Mouse (Mus musculus) neural tube, embryonic 12.5 days (tissue): Measurements from ENCODE around the gene Adam30. TPM values are rescaled to one million over a fixed set of nuclear protein-coding genes. Genes with fewer than 3 reads are reported as not detected.
"Not testable (repeated sequence)": the region's sequence is repeated elsewhere in the genome, so short reads cannot be mapped to it uniquely, and the experiment has no call there.

Source experiments
- ATAC-seq: fragments of 200-750 bp; cut with Nextera tagmentation; 2 replicates; pipeline ENCODE4 v1.8.0; 2017; ENCODE audit warnings: low read depth, mild to moderate bottlenecking, moderate TSS enrichment, moderate library complexity; ENCODE audit not compliant: low FRiP score
- H3K27ac ChIP-seq: fragments of 300-500 bp; sonication (generic); 2 replicates; pipeline ENCODE4 v1.5.1; 2016
- H3K27me3 ChIP-seq: fragments of 300-500 bp; sonication (generic); replicated peaks from 2 replicates; pipeline ENCODE4 v1.6.1; 2016; ENCODE audit warnings: mild to moderate bottlenecking
- H3K36me3 ChIP-seq: fragments of 300-500 bp; sonication (generic); 2 replicates; pipeline ENCODE4 v1.6.1; 2016; ENCODE audit warnings: mild to moderate bottlenecking
- H3K4me1 ChIP-seq: fragments of 300-500 bp; sonication (generic); 2 replicates; pipeline ENCODE4 v1.6.1; 2016
- H3K4me2 ChIP-seq: fragments of 300-500 bp; sonication (generic); replicated peaks from 2 replicates; pipeline ENCODE4 v1.6.1; 2016; ENCODE audit warnings: mild to moderate bottlenecking
- H3K4me3 ChIP-seq: fragments of 300-500 bp; sonication (generic); 2 replicates; pipeline ENCODE4 v1.5.1; 2016
- H3K9ac ChIP-seq: fragments of 300-500 bp; sonication (generic); 2 replicates; pipeline ENCODE4 v1.6.1; 2016; ENCODE audit warnings: mild to moderate bottlenecking
- H3K9me3 ChIP-seq: fragments of 300-500 bp; sonication (generic); 2 replicates; pipeline ENCODE4 v1.6.1; 2016; ENCODE audit warnings: mild to moderate bottlenecking
- WGBS: fragments of 180-500 bp; shearing (Covaris S2); methylation state at CpG from one replicate; pipeline ENCODE4 v1.1.7; 2016; 5-methylcytosine and 5-hydroxymethylcytosine counted together
- polyA plus RNA-seq: library from polyadenylated mRNA; unstranded; fragments of >200 nt; fragmentation: Nextera tagmentation; extraction: Ambion mirVana; gene quantifications from 2 replicates; pipeline ENCODE4 v1.2.1, GENCODE M21; 2016

Adam30 gene
- polyA plus RNA-seq = not detected in 2 replicates

- no peak for ATAC-seq
- Histone ChIP-seq H3K36me3 (no peaks in the 10 kb centered on the region), H3K9me3 (no peaks in the 10 kb centered on the region), H3K4me2 (no peak within 1 kb of the TSS), H3K27ac (no peak within 1 kb of the TSS), H3K9ac (no peak within 1 kb of the TSS), H3K27me3 (no peaks in the 10 kb centered on the region), H3K4me3 (no peak within 1 kb of the TSS), H3K4me1 (no peaks in the 10 kb centered on the region)
- 86% methylated on average over 17 of the region's 17 CpGs for WGBS
Measured at GRCm38 (mm10) chr3:98160330-98160729, at the start of gene Adam30. Adam30 (plus strand) TSS chr3:98160630.

DNA sequence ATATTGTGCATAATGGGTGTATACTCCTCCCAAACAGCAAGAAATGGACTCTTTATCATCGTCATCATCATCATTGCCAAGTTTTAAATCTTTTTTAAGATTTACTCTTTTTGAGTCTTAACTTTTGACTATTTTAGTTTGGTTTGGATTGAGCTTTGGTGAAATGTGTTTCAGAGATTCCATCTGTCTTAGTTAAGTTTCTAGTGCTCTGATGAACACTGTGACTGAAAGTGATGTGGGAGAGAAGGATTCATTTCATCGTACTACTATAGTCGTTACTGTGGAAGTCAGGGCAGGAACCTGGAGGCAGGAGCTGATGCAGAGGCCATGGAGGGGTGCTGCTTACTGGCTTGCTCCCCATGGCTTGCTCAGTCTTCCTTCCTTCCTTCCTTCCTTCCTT, 42.2 kb upstream of the Adam30 start:
- Histone ChIP-seq H3K36me3 (peaks cover 31% of the 10 kb centered on the region), H3K4me1 (peaks cover 4% of the 10 kb centered on the region; the same call in 1 of the 2 replicates), H3K9ac (no peak overlapping the region), H3K4me3 (no peak overlapping the region), H3K27me3 (no peaks in the 10 kb centered on the region), H3K9me3 (no peaks in the 10 kb centered on the region), H3K27ac (no peak overlapping the region), H3K4me2 (no peak overlapping the region)
- WGBS = 97% methylated on average over 3 of the region's 3 CpGs
- no peak for ATAC-seq

- Histone ChIP-seq H3K27ac (no peak overlapping the region), H3K36me3 (peaks cover 41% of the 10 kb centered on the region), H3K4me1 (peaks cover 4% of the 10 kb centered on the region; the same call in 1 of the 2 replicates), H3K27me3 (no peaks in the 10 kb centered on the region), H3K4me3 (no peak overlapping the region), H3K9me3 (no peaks in the 10 kb centered on the region), H3K9ac (no peak overlapping the region), H3K4me2 (no peak overlapping the region)
- 73% methylated on average over 6 of the region's 6 CpGs for WGBS
- no peak for ATAC-seq
Measured at GRCm38 (mm10) chr3:98119338-98119737, 41.1 kb upstream of the Adam30 start.

- H3K4me1 ChIP-seq = peaks cover 4% of the 10 kb centered on the region; the same call in 1 of the 2 replicates
- no peak overlapping the region for H3K4me2 ChIP-seq
- peaks cover 43% of the 10 kb centered on the region for H3K36me3 ChIP-seq
- ATAC-seq = no peak
- WGBS = 19% methylated on average over 6 of the region's 6 CpGs
- H3K9ac ChIP-seq = no peak overlapping the region
- H3K4me3 ChIP-seq = no peak overlapping the region
- H3K9me3 ChIP-seq = no peaks in the 10 kb centered on the region
- H3K27me3 ChIP-seq = no peaks in the 10 kb centered on the region
- no peak overlapping the region for H3K27ac ChIP-seq
Measured at GRCm38 (mm10) chr3:98120884-98121283, 39.5 kb upstream of the Adam30 start.

- 100% methylated on average over 2 of the region's 2 CpGs for WGBS
- Histone ChIP-seq H3K36me3 (peaks cover 44% of the 10 kb centered on the region), H3K4me3 (no peak overlapping the region), H3K4me2 (no peak overlapping the region), H3K27me3 (no peaks in the 10 kb centered on the region), H3K4me1 (no peaks in the 10 kb centered on the region), H3K9ac (no peak overlapping the region), H3K9me3 (no peaks in the 10 kb centered on the region), H3K27ac (no peak overlapping the region)
- no peak for ATAC-seq
Measured at GRCm38 (mm10) chr3:98127775-98128174, 32.7 kb upstream of the Adam30 start.

GRCm38 (mm10) chr3:98128716-98129115, 31.7 kb upstream of the Adam30 start:
- H3K27me3 ChIP-seq = no peaks in the 10 kb centered on the region
- ATAC-seq = no peak
- 94% methylated on average over 5 of the region's 5 CpGs for WGBS
- no peak overlapping the region for H3K4me2 ChIP-seq
- H3K4me3 ChIP-seq = no peak overlapping the region
- peaks cover 42% of the 10 kb centered on the region for H3K36me3 ChIP-seq
- H3K27ac ChIP-seq = no peak overlapping the region
- H3K9me3 ChIP-seq = no peaks in the 10 kb centered on the region
- no peak overlapping the region for H3K9ac ChIP-seq
- H3K4me1 ChIP-seq = no peaks in the 10 kb centered on the region

GRCm38 (mm10) chr3:98132140-98132539, 28.3 kb upstream of the Adam30 start:
- H3K4me1 ChIP-seq, H3K4me2 ChIP-seq, H3K9me3 ChIP-seq, H3K27ac ChIP-seq, H3K27me3 ChIP-seq, H3K9ac ChIP-seq, H3K4me3 ChIP-seq, ATAC-seq: not testable (repeated sequence)
- peaks cover 53% of the 10 kb centered on the region for H3K36me3 ChIP-seq
- 89% methylated on average over 4 of the region's 4 CpGs for WGBS

DNA sequence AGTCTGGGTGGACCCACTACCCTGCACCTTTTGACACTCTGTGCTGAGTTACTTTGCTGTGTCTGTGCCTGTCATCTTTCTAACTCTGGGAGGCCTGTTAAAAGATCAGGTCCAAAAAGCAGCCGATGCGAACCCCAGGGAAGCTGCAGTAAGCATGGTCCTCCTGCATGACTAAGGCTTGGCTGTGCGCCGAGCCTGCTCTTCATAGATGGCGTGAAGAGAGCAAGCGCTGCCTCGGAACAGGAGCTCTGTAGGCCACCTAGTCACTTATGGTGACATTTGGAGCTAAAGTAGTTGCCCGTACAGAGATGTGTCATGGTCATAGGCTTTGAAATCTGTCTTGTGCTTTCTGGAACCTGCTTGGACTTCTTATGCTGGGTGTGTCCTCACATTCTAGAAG, 27.8 kb upstream of the Adam30 start:
- no peak overlapping the region for H3K9ac ChIP-seq
- no peak overlapping the region for H3K4me2 ChIP-seq
- H3K27ac ChIP-seq = no peak overlapping the region
- no peak overlapping the region for H3K4me3 ChIP-seq
- no peaks in the 10 kb centered on the region for H3K27me3 ChIP-seq
- no peaks in the 10 kb centered on the region for H3K4me1 ChIP-seq
- no peaks in the 10 kb centered on the region for H3K9me3 ChIP-seq
- 94% methylated on average over 8 of the region's 8 CpGs for WGBS
- H3K36me3 ChIP-seq = peaks cover 57% of the 10 kb centered on the region
- no peak for ATAC-seq

- H3K4me1 ChIP-seq = no peaks in the 10 kb centered on the region
- no peak overlapping the region for H3K4me2 ChIP-seq
- no peak for ATAC-seq
- peaks cover 83% of the 10 kb centered on the region for H3K36me3 ChIP-seq
- no peak overlapping the region for H3K27ac ChIP-seq
- no peaks in the 10 kb centered on the region for H3K27me3 ChIP-seq
- 95% methylated on average over 15 of the region's 15 CpGs for WGBS
- no peak overlapping the region for H3K4me3 ChIP-seq
- no peak overlapping the region for H3K9ac ChIP-seq
- H3K9me3 ChIP-seq = no peaks in the 10 kb centered on the region
Measured at GRCm38 (mm10) chr3:98141456-98141855, 19.0 kb upstream of the Adam30 start.

GRCm38 (mm10) chr3:98142862-98143261, 17.6 kb upstream of the Adam30 start:
- Histone ChIP-seq H3K4me3 (no peak overlapping the region), H3K9me3 (no peaks in the 10 kb centered on the region), H3K4me1 (no peaks in the 10 kb centered on the region), H3K9ac (no peak overlapping the region), H3K4me2 (no peak overlapping the region), H3K27me3 (no peaks in the 10 kb centered on the region), H3K27ac (no peak overlapping the region), H3K36me3 (peaks cover 85% of the 10 kb centered on the region)
- 94% methylated on average over 13 of the region's 13 CpGs for WGBS
- no peak for ATAC-seq

DNA sequence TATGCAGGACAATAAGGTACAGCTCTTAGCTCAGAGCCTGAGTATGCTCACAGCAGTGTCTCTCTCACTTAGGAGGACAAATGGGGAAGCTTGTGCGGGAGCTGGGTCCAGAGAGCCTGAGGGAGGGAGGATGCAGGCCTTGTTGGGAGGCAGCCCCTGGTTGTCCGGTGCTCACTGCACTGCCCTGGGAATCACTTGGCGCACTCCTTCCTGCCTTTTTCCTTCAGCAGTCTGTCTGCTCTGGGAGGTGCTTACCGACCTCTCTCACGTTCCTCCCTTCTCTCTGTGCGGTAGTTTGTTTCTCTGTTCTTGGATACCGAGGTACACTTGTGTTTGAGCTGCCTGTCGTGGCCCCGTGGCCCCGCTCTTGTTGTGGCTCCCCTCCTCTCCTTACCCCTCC, 15.2 kb upstream of the Adam30 start:
- no peaks in the 10 kb centered on the region for H3K27me3 ChIP-seq
- H3K4me1 ChIP-seq = no peaks in the 10 kb centered on the region
- 90% methylated on average over 10 of the region's 10 CpGs for WGBS
- no peak overlapping the region for H3K4me3 ChIP-seq
- peaks cover 69% of the 10 kb centered on the region for H3K36me3 ChIP-seq
- no peak for ATAC-seq
- no peaks in the 10 kb centered on the region for H3K9me3 ChIP-seq
- no peak overlapping the region for H3K9ac ChIP-seq
- no peak overlapping the region for H3K4me2 ChIP-seq
- H3K27ac ChIP-seq = no peak overlapping the region

GRCm38 (mm10) chr3:98146471-98147410, 13.7 kb upstream of the Adam30 start:
- 95% methylated on average over 29 of the region's 29 CpGs for WGBS
- no peak overlapping the region for H3K27ac ChIP-seq
- no peak for ATAC-seq
- H3K9ac ChIP-seq = no peak overlapping the region
- no peaks in the 10 kb centered on the region for H3K27me3 ChIP-seq
- H3K4me3 ChIP-seq = no peak overlapping the region
- peaks cover 57% of the 10 kb centered on the region for H3K36me3 ChIP-seq
- H3K4me2 ChIP-seq = no peak overlapping the region
- H3K4me1 ChIP-seq = no peaks in the 10 kb centered on the region
- no peaks in the 10 kb centered on the region for H3K9me3 ChIP-seq

DNA sequence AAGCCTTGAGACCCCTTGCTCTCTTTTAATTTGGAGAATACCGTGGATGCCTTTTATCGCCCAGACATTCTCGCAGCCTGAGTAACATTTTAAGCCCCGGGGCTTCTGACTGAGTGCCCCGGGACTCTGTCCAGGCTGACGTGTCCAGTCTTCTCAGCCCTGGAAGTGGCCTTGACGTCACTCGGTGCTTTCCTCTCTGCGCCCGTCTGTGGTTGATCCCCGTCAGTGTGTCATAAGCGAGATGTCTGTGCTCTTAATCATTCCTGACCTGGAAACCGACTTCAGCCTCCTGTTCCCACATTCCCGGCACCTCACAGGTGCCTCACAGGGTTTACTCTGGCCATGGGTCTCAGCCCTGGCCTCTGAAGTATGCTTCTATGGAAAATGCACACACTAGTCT, 12.7 kb upstream of the Adam30 start:
- Histone ChIP-seq H3K4me1 (no peaks in the 10 kb centered on the region), H3K27ac (no peak overlapping the region), H3K36me3 (peaks cover 53% of the 10 kb centered on the region), H3K4me2 (no peak overlapping the region), H3K9me3 (no peaks in the 10 kb centered on the region), H3K4me3 (no peak overlapping the region), H3K27me3 (no peaks in the 10 kb centered on the region), H3K9ac (no peak overlapping the region)
- 95% methylated on average over 14 of the region's 14 CpGs for WGBS
- no peak for ATAC-seq
